Mouse (Mus musculus) gastrocnemius, postnatal 25 days (tissue): Measurements from ENCODE around the gene Tspan18. TPM values are rescaled to one million over a fixed set of nuclear protein-coding genes. Genes with fewer than 3 reads are reported as not detected.

ENCODE experiments used
- DNase-seq: peaks from one replicate; pipeline ENCODE4 v3.0.0; 2022
- total RNA-seq, 2 experiments: library from RNA; stranded (reverse); gene quantifications; 1 replicate in 1 of 2; 2 replicates in 1 of 2; pipeline ENCODE4 v1.2.3; 2021

Gene Tspan18
- total RNA-seq, 2 experiments from 2014 or later: 3.8 TPM

- DNase-seq: no peak
These were observed 172.2 kb downstream of the Tspan18 start for GRCm38 (mm10) chr2:93161914-93162664.

- DNase-seq: no peak
These were observed 173.8 kb downstream of the Tspan18 start for GRCm38 (mm10) chr2:93160467-93161035.

- DNase-seq: no peak
These were observed 179.7 kb downstream of the Tspan18 start for GRCm38 (mm10) chr2:93154486-93155032.

- DNase-seq: no peak
These were observed 180.5 kb downstream of the Tspan18 start for GRCm38 (mm10) chr2:93153833-93154232.

GRCm38 (mm10) chr2:93152883-93153491 lies 181.3 kb downstream of the Tspan18 start:
- no peak for DNase-seq

GRCm38 (mm10) chr2:93152191-93152601 lies 182.1 kb downstream of the Tspan18 start:
- no peak for DNase-seq

Other genes starting within 250 kb of the Tspan18 start
- gene Trp53i11, start 147.0 kb downstream of the Tspan18 start, total RNA-seq: 1 to 10 TPM; 3.5 to 7.0 TPM
- 10 to 100 TPM in 1 of 2 experiments, 1 to 10 TPM in 1; 9.1 to 12.0 TPM for gene Cd82, start 128.6 kb upstream of the Tspan18 start, total RNA-seq
- gene Gm10803, start 226.1 kb upstream of the Tspan18 start, total RNA-seq: not detected